Mouse (Mus musculus): ENCODE results near the gene Lct. TPM values are rescaled to one million over a fixed set of nuclear protein-coding genes. Genes with fewer than 3 reads are reported as not detected.

Gene Lct
- total and polyA plus RNA-seq, 2 experiments from 2014 or later, result 0.26 to 0.85 TPM

- TF ChIP-seq CTCF (IDR thresholded peaks at IDR 0.05; ENCODE audit: low read depth), result no peak
- Histone ChIP-seq H3K36me3 (ENCODE audit: insufficient read depth, low read length) (peaks cover 5% of the 10 kb centered on the region; the same call in 1 of the 2 replicates), H3K27ac (peak overlapping the region; percentile 79), H3K4me2 (ENCODE audit: low read depth, low read length) (peak overlapping the region; percentile 84), H3K4me1 (ENCODE audit: insufficient read depth, low read length) (no peaks in the 10 kb centered on the region; the same call in 1 of the 2 replicates), H3K9ac (replicated peaks; ENCODE audit: low read length) (peak overlapping the region; percentile 68), H3K4me3 (ENCODE audit: low read length) (peak overlapping the region; percentile 90), H3K9me3 (ENCODE audit: low read length) (no peaks in the 10 kb centered on the region), H3K27me3 (ENCODE audit: insufficient read depth, low read length) (no peaks in the 10 kb centered on the region)
- ATAC-seq (peak; percentile 80), DNase-seq (ENCODE audit: low spot score) (peak; percentile 45)
- under 1% methylated on average over 35 of the region's 35 CpGs for WGBS
These were observed 30.9 kb upstream of the Lct start for GRCm38 (mm10) chr1:128358916-128359553.

- Histone ChIP-seq H3K36me3 (ENCODE audit: insufficient read depth, low read length) (peaks cover 5% of the 10 kb centered on the region; the same call in 1 of the 2 replicates), H3K27me3 (ENCODE audit: insufficient read depth, low read length) (no peaks in the 10 kb centered on the region), H3K9ac (replicated peaks; ENCODE audit: low read length) (0 out of 2 replicates have a peak overlapping the region, but pooled peaks have one; percentile 68), H3K4me1 (ENCODE audit: insufficient read depth, low read length) (no peaks in the 10 kb centered on the region; the same call in 1 of the 2 replicates), H3K4me3 (ENCODE audit: low read length) (peak overlapping the region; percentile 90), H3K9me3 (ENCODE audit: low read length) (no peaks in the 10 kb centered on the region), H3K4me2 (ENCODE audit: low read depth, low read length) (peak overlapping the region; percentile 84), H3K27ac (no peak overlapping the region)
- 51% methylated on average over 6 of the region's 6 CpGs for WGBS
- DNase-seq (ENCODE audit: low spot score) (no peak), ATAC-seq (no peak)
- no peak for TF ChIP-seq CTCF (IDR thresholded peaks at IDR 0.05; ENCODE audit: low read depth)
These were observed 30.2 kb upstream of the Lct start for GRCm38 (mm10) chr1:128358276-128358675.

- ATAC-seq (no peak), DNase-seq (ENCODE audit: low spot score) (no peak)
- Histone ChIP-seq H3K4me3 (ENCODE audit: low read length) (no peak overlapping the region), H3K4me2 (ENCODE audit: low read depth, low read length) (peak overlapping the region; percentile 84), H3K9ac (replicated peaks; ENCODE audit: low read length) (no peak overlapping the region), H3K27ac (no peak overlapping the region), H3K9me3 (ENCODE audit: low read length) (no peaks in the 10 kb centered on the region), H3K36me3 (ENCODE audit: insufficient read depth, low read length) (peaks cover 6% of the 10 kb centered on the region; the same call in 1 of the 2 replicates), H3K27me3 (ENCODE audit: insufficient read depth, low read length) (no peaks in the 10 kb centered on the region), H3K4me1 (ENCODE audit: insufficient read depth, low read length) (no peaks in the 10 kb centered on the region; the same call in 1 of the 2 replicates)
- WGBS, result 49% methylated on average over 3 of the region's 3 CpGs
- no peak for TF ChIP-seq CTCF (IDR thresholded peaks at IDR 0.05; ENCODE audit: low read depth)
These were observed 29.3 kb upstream of the Lct start for GRCm38 (mm10) chr1:128357452-128357851.

- Histone ChIP-seq H3K4me2 (ENCODE audit: low read depth, low read length) (no peak overlapping the region), H3K4me3 (ENCODE audit: low read length) (no peak overlapping the region), H3K27me3 (ENCODE audit: insufficient read depth, low read length) (no peaks in the 10 kb centered on the region), H3K27ac (no peak overlapping the region), H3K36me3 (ENCODE audit: insufficient read depth, low read length) (peaks cover 13% of the 10 kb centered on the region; the same call in 1 of the 2 replicates), H3K9me3 (ENCODE audit: low read length) (no peaks in the 10 kb centered on the region), H3K4me1 (ENCODE audit: insufficient read depth, low read length) (no peaks in the 10 kb centered on the region; the same call in 1 of the 2 replicates), H3K9ac (replicated peaks; ENCODE audit: low read length) (no peak overlapping the region)
- no peak for DNase-seq (ENCODE audit: low spot score)
- TF ChIP-seq CTCF (IDR thresholded peaks at IDR 0.05; ENCODE audit: low read depth), result no peak
- ATAC-seq, result no peak
- 94% methylated on average over 3 of the region's 3 CpGs for WGBS
These were observed 25.0 kb upstream of the Lct start for GRCm38 (mm10) chr1:128353092-128353491.

GRCm38 (mm10) chr1:128344232-128344631 lies 16.1 kb upstream of the Lct start:
- no peaks in the 10 kb centered on the region for H3K9me3 ChIP-seq (ENCODE audit: low read length)
- H3K4me1 ChIP-seq (ENCODE audit: insufficient read depth, low read length), result no peaks in the 10 kb centered on the region
- ATAC-seq, result no peak
- no peak overlapping the region for H3K4me2 ChIP-seq (ENCODE audit: low read depth, low read length)
- no peak for TF ChIP-seq CTCF (IDR thresholded peaks at IDR 0.05; ENCODE audit: low read depth)
- no peak overlapping the region for H3K9ac ChIP-seq (replicated peaks; ENCODE audit: low read length)
- no peak overlapping the region for H3K4me3 ChIP-seq (ENCODE audit: low read length)
- H3K27me3 ChIP-seq (ENCODE audit: insufficient read depth, low read length), result no peaks in the 10 kb centered on the region
- H3K27ac ChIP-seq, result no peak overlapping the region
- H3K36me3 ChIP-seq (ENCODE audit: insufficient read depth, low read length), result peaks cover 49% of the 10 kb centered on the region
- WGBS, result 24% methylated on average over 10 of the region's 10 CpGs
- no peak for DNase-seq (ENCODE audit: low spot score)

- peaks cover 26% of the 10 kb centered on the region; the same call in 1 of the 2 replicates for H3K36me3 ChIP-seq (ENCODE audit: insufficient read depth, low read length)
- no peak for TF ChIP-seq CTCF (IDR thresholded peaks at IDR 0.05; ENCODE audit: low read depth)
These were observed 9.7 kb upstream of the Lct start for GRCm38 (mm10) chr1:128337708-128338320.

More at GRCm38 (mm10) chr1:128337708-128338320, 9.7 kb upstream of the Lct start:
- Histone ChIP-seq H3K27me3 (ENCODE audit: insufficient read depth, low read length) (no peaks in the 10 kb centered on the region), H3K9ac (replicated peaks; ENCODE audit: low read length) (no peak overlapping the region), H3K4me3 (ENCODE audit: low read length) (no peak overlapping the region), H3K4me2 (ENCODE audit: low read depth, low read length) (no peak overlapping the region), H3K4me1 (ENCODE audit: insufficient read depth, low read length) (no peaks in the 10 kb centered on the region), H3K27ac (no peak overlapping the region), H3K9me3 (ENCODE audit: low read length) (no peaks in the 10 kb centered on the region)
- DNase-seq (ENCODE audit: low spot score) (no peak), ATAC-seq (no peak)
- 89% methylated on average over 13 of the region's 13 CpGs for WGBS
